Mouse (Mus musculus): ENCODE data around the gene Vps13d.

The Vps13d gene

DNA sequence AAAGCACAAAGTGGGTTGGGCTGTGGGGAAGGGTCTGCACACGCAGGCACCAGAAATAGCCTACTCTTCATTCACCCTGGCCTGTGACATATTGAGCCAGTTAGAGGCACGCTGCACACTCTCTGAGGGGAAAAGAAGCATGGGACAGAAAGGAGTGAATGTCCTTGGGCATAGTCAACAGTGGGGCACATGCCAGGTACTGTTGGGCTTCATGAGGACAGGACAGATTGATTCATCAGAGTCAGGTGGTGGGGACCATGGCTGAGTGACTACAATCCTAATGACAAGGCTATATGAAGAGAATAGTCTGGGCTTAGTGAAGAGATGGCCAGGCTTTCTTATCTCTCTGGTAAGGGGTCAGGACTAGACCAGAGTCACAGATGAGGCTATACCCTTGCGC, 252.4 kb downstream of the Vps13d start:
- no peak for DNase-seq (ENCODE audit: low spot score)

DNA sequence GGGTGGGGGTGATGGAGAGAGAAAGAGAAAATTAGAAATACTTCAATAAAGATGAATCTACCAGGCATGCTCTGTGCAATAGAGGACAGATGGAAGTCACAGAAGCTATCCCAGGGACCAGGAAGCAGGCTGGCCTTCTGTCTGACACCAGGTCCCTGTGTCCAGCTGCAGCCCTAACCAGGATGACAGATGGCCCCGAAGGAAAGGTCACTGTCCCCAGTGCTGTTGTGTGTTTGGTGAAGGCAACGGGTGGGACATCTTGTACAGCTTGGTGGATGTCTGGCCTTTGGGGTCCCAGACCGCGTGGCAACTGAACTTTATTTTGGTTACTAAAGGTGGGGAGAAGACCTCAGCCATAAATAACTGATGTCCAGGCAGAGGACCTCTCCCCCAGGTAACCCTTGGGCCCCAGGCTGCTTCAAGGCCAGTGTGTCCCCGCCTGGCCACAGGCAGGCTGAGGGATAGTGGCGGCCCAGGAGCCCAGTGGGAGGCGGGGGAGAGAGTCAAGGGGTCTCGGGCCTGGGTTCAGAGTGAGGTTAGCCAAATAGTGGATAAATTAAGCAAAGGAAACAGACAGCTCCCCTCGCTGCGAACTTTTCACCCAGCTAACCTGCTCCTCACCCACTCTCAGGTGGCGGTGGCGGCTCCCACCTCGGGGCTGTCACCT, 253.9 kb downstream of the Vps13d start:
- DNase-seq (ENCODE audit: low spot score) = no peak

DNA sequence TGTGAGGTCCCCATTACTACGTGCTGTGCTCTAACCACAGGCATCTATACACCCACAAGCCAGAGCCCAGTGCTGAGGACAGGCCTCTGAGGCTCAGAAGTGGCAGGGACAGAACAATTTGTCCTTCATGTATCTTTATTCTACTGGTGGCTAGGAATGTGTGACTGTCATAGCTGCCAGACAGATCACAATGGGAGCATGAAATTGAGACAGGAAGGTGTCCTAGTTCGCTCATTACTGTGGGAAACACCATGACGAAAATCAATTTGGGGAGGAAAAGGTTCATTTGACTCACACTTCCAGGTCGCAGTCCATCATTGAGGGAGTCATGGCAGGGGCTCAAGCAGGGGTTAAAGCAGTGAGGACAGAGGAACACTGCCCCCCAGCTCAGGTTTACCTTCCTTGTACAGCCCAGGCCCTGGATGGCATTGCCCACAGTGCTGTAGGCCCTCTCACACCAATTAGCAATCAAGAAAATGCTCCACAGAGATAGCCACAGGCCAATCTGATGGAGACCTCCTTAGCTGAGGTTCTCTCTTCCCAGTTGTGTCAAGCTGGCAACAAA, 254.9 kb downstream of the Vps13d start:
- no peak for DNase-seq (ENCODE audit: low spot score)

DNA sequence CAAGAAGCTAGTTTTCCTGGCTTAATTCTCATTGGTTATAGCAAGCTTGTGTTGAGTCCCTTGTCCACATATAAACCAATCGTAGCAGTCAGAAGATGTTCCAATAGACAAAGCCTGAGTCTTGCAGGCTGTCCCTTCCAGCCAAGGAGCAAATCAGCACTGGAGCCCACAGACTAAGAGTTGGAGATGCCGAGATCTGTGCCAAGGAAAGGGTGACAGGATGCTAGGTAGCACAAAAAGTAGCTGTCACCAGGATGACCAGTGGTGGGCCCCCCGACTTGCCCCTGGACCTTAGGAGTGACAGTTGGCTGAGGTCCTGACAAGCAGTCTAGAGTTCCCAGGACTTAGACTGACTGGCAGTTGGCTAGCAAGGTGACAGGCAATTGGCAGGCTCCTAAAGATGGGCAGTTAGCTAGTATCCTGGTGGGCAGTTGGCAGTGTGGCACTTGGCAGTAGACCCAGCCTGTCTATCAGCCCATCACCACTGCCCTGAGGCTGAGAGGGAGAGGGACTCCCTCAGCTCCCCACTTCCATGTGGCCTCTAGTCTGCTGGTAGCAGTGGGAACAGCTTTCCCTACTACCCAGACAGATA, 258.1 kb downstream of the Vps13d start:
- DNase-seq (ENCODE audit: low spot score) = no peak

DNA sequence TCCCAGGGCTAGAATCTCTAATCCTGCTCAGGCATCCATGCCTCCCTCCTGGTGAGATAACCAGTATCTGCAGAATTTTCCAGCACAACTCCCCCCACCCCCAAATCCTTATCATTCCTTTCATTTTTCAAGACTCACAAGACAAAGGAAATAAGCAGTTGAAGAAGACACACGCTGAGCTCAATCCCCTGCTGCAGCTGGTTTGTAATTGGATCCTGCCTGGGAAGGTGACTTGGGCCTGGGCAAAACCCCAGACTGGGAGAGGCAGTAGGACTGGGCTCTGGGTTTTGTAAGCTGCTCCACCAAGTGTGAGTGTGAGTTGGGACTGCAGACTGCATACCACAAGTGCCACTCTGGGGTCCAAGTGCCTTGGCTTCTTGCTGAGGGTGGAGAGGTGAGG, 260.3 kb downstream of the Vps13d start:
- no peak for DNase-seq (ENCODE audit: low spot score)

DNA sequence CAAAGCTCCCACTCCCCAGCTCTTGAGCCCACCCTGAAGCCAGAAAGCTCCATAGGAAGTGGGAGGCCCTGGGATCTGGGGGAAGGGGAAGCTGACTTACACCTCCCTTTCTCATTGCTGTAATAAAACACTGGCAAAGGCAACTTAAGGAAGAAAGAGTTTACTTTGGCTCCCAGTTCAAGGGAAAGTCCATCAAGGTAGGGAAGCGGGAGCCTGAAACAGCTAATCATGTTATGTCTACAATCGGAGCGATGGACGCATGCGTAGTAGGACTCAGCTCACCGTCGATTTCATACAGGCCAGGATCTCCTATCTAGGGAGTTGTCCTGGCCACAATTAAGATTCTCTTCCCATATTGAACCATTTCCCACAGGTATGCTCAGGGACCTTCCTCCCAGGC, 263.6 kb downstream of the Vps13d start:
- no peak for DNase-seq (ENCODE audit: low spot score)

DNA sequence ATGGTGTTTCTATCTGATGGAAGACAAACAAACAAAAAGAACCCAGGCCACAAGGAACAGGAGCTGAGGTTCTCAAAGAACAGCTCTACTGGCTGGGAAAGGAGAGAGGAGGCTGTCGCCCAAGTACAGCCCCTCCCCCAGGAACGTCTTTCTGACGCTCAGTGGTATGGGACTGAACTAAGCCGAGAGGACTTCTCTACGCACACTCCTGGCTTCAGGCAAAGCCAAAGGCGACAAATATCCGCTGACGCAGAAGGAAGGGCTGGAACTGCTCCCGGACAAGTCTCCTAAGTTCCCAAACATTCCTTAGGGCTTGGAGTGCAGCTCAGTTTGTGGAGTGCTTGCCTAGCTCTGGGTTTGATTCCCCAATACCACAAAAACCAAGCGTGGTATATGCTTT, 264.4 kb downstream of the Vps13d start:
- DNase-seq (ENCODE audit: low spot score) = peak; percentile 62

DNA sequence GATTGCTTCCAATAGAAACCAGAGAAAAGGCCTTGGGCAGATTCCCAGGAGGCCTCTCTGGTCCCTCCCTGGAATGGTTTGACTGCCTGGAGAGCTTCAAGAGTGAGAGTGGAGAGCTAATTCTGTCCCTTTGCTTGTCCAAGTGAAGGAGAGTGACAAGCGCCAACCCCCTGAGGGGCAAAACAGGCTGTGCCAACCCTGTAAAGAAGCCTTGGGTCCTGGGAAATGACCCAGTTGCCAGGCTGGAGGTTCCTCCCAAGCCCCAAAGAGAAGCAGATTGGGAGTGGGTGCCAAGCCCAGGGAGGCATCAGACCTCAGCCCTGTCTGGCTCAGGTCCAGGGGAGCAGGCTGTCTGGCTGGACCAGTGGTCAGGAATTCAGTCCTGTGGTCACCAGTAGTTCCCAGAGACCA, 265.0 kb downstream of the Vps13d start:
- DNase-seq (ENCODE audit: low spot score) = peak; percentile 74

DNA sequence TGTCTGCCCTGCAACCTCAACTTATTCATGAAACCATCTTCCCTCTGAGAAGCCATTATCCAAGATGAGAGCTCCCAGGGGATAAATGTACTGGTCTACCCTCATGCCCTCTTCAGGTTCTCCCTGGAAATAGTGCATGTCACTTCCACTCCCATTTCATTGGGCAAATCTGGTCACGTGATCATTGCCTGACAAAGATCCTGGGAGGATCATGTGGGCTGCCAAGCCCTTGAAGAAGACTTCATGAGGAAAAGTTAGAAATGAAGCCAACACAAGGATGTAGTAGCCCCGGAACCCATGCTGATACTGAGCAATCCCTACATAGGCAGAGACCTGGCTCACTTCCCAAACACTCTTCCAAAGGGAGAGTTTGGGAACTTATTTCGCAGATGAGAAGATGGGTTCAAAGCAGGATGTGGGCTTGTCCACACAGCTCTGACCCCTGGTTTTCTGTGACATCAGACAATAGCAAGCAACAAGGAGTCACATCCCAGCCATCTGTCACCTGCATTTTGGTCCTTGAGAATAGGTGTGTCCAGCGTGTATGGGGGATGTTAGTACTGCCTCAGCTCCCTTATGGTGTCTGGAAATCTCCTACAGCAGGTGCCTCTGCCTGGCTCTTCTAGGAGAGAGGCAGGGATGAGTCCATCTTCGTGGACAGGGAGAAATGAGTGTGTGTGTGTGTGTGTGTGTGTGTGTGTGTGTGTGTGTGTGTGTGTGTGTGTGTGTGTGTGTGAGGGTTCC, 265.9 kb downstream of the Vps13d start:
- DNase-seq (ENCODE audit: low spot score) = no peak

All from ovary, postnatal 36 days (tissue).